Mouse (Mus musculus): ENCODE results near the gene Sox15. TPM values are rescaled to one million over a fixed set of nuclear protein-coding genes. Genes with fewer than 3 reads are reported as not detected.

Sox15 gene
- total and polyA plus RNA-seq, 3 experiments = 0.17 to 0.54 TPM; not detected in 1

GRCm38 (mm10) chr11:69645860-69646259 is 9.3 kb upstream of the Sox15 start:
- Histone ChIP-seq H3K9me3 (replicated peaks; ENCODE audit: low read length) (no peaks in the 10 kb centered on the region), H3K9ac (ENCODE audit: insufficient read depth, low read depth) (no peak overlapping the region), H3K27ac (ENCODE audit: insufficient read depth, low read depth) (no peak overlapping the region), H3K4me3 (replicated peaks in 1 of 3; ENCODE audit: low read depth in 2 of 3, low read length in 2 of 3, poor library complexity in 1 of 3) (no peak overlapping the region), H3K4me1 (ENCODE audit: control insufficient read depth in 1 of 2, insufficient read depth in 2 of 2) (no peaks in the 10 kb centered on the region), H3K4me2 (ENCODE audit: insufficient read depth, low read depth, poor library complexity, severe bottlenecking) (no peak overlapping the region), H3K36me3 (replicated peaks in 1 of 2; ENCODE audit: control insufficient read depth in 1 of 2, insufficient read depth in 1 of 2, low read length in 1 of 2) (peaks cover 82 to 92% of the 10 kb centered on the region in 2 experiments), H3K79me2 (replicated peaks; ENCODE audit: control insufficient read depth, extremely low read depth, insufficient read depth, poor library complexity, severe bottlenecking) (no peaks in the 10 kb centered on the region; the same call in 1 of the 2 replicates), H3K27me3 (replicated peaks) (no peaks in the 10 kb centered on the region)
- no peak for DNase-seq (ENCODE audit: extremely low read depth)
- in situ Hi-C loops (cut with MboI; ENCODE audit: low pct_ligation_motif_present, low pct_unique_long_range_greater_than_20kb, low sequenced_read_pairs) (no loop called here), dilution Hi-C loops (cut with MboI; ENCODE audit: extremely low pct_ligation_motif_present, extremely low pct_unique_long_range_greater_than_20kb, low sequenced_read_pairs) (no loop called here)
- TF ChIP-seq ZNF384 (IDR thresholded peaks at IDR 0.05; ENCODE audit: low read depth, low read length) (no peak), CHD2 (IDR thresholded peaks at IDR 0.05; ENCODE audit: low read length) (no peak), MYC (IDR thresholded peaks at IDR 0.05; ENCODE audit: low read depth, low read length) (no peak), POLR2A (IDR thresholded peaks at IDR 0.05; ENCODE audit: low read depth, low read length) (no peak), IRF4 (IDR thresholded peaks at IDR 0.05; ENCODE audit: low read depth, low read length) (no peak), GABPA (IDR thresholded peaks at IDR 0.05; ENCODE audit: insufficient replicate concordance, low read depth, low read length) (no peak), ZKSCAN1 (IDR thresholded peaks at IDR 0.05; ENCODE audit: borderline replicate concordance, low read depth, low read length) (no peak), USF1 (IDR thresholded peaks at IDR 0.05; ENCODE audit: low read depth, low read length) (no peak), SMC3 (IDR thresholded peaks at IDR 0.05; ENCODE audit: low read depth, low read length) (no peak), ZC3H11A (IDR thresholded peaks at IDR 0.05; ENCODE audit: low read depth, low read length) (no peak), UBTF (IDR thresholded peaks at IDR 0.05; ENCODE audit: low read depth, low read length) (no peak), RAD21 (IDR thresholded peaks at IDR 0.05; ENCODE audit: low read depth, low read length) (no peak), ZMIZ1 (IDR thresholded peaks at IDR 0.05; ENCODE audit: low read depth, low read length) (no peak), E2F4 (IDR thresholded peaks at IDR 0.05; ENCODE audit: insufficient replicate concordance, low read depth, low read length) (no peak), BHLHE40 (IDR thresholded peaks at IDR 0.05; ENCODE audit: low read depth, low read length) (no peak), ETS1 (conservative IDR thresholded peaks at IDR 0.05; ENCODE audit: low read depth, low read length) (no peak), HCFC1 (IDR thresholded peaks at IDR 0.05; ENCODE audit: low read depth, low read length) (no peak), EP300 (IDR thresholded peaks at IDR 0.05; ENCODE audit: low read length) (no peak), RCOR1 (conservative IDR thresholded peaks at IDR 0.05; ENCODE audit: low read depth, low read length) (no peak), CHD1 (IDR thresholded peaks at IDR 0.05; ENCODE audit: low read depth, low read length) (no peak)

- Histone ChIP-seq H3K27me3 (replicated peaks) (no peaks in the 10 kb centered on the region), H3K9ac (ENCODE audit: insufficient read depth, low read depth) (no peak overlapping the region), H3K79me2 (replicated peaks; ENCODE audit: control insufficient read depth, extremely low read depth, insufficient read depth, poor library complexity, severe bottlenecking) (no peaks in the 10 kb centered on the region; the same call in 1 of the 2 replicates), H3K4me2 (ENCODE audit: insufficient read depth, low read depth, poor library complexity, severe bottlenecking) (no peak overlapping the region), H3K9me3 (replicated peaks; ENCODE audit: low read length) (no peaks in the 10 kb centered on the region), H3K36me3 (replicated peaks in 1 of 2; ENCODE audit: control insufficient read depth in 1 of 2, insufficient read depth in 1 of 2, low read length in 1 of 2) (peaks cover 82 to 92% of the 10 kb centered on the region in 2 experiments), H3K4me3 (replicated peaks in 1 of 3; ENCODE audit: low read depth in 2 of 3, low read length in 2 of 3, poor library complexity in 1 of 3) (no peak overlapping the region), H3K27ac (ENCODE audit: insufficient read depth, low read depth) (no peak overlapping the region), H3K4me1 (ENCODE audit: control insufficient read depth in 1 of 2, insufficient read depth in 2 of 2) (peaks cover 0 to 58% of the 10 kb centered on the region in 2 experiments; a peak in 2 of 4 replicates)
- no peak for TF ChIP-seq MXI1 (IDR thresholded peaks at IDR 0.05; ENCODE audit: low read depth, low read length)
- no peak for TF ChIP-seq RAD21 (IDR thresholded peaks at IDR 0.05; ENCODE audit: low read depth, low read length)
- TF ChIP-seq UBTF (IDR thresholded peaks at IDR 0.05; ENCODE audit: low read depth, low read length) = no peak
- no peak for TF ChIP-seq POLR2AphosphoS2 (IDR thresholded peaks at IDR 0.05; ENCODE audit: low read depth, low read length)
- TF ChIP-seq SMC3 (IDR thresholded peaks at IDR 0.05; ENCODE audit: low read depth, low read length) = no peak
- TF ChIP-seq POLR2A (IDR thresholded peaks at IDR 0.05; ENCODE audit: low read depth, low read length) = peak; percentile 21; the same call in 1 of the 2 replicates
- DNase-seq (ENCODE audit: extremely low read depth) = no peak
- dilution Hi-C loops (cut with MboI; ENCODE audit: extremely low pct_ligation_motif_present, extremely low pct_unique_long_range_greater_than_20kb, low sequenced_read_pairs) = no loop called here
- in situ Hi-C loops (cut with MboI; ENCODE audit: low pct_ligation_motif_present, low pct_unique_long_range_greater_than_20kb, low sequenced_read_pairs) = no loop called here
Measured at GRCm38 (mm10) chr11:69653399-69653798, 1.7 kb upstream of the Sox15 start.
